Mouse (Mus musculus): ENCODE results near the gene Ube2e2.

GRCm38 (mm10) chr14:18555287-18555686 lies 338.8 kb downstream of the Ube2e2 start:
- TF ChIP-seq POLR2A (IDR thresholded peaks at IDR 0.05; ENCODE audit: insufficient read length, low read depth) (no peak), USF1 (IDR thresholded peaks at IDR 0.05; ENCODE audit: low read depth) (no peak), TCF12 (IDR thresholded peaks at IDR 0.05; ENCODE audit: insufficient read depth, poor library complexity, severe bottlenecking) (no peak), TCF3 (IDR thresholded peaks at IDR 0.05; ENCODE audit: insufficient read length, low read depth) (no peak), E2F4 (IDR thresholded peaks at IDR 0.05; ENCODE audit: insufficient read depth) (no peak), CEBPB (IDR thresholded peaks at IDR 0.05; ENCODE audit: insufficient read depth, poor library complexity, severe bottlenecking) (no peak), MYOG (IDR thresholded peaks at IDR 0.05; ENCODE audit: control insufficient read depth in 1 of 3, insufficient read depth in 1 of 3, insufficient read length in 2 of 3, low read depth in 2 of 3) (no peak), MYOD1 (IDR thresholded peaks at IDR 0.05; ENCODE audit: control insufficient read depth in 1 of 3, insufficient read length in 2 of 3, low read depth in 2 of 3) (no peak), REST (IDR thresholded peaks at IDR 0.05; ENCODE audit: insufficient read depth, insufficient read length) (no peak), SRF (IDR thresholded peaks at IDR 0.05; ENCODE audit: control insufficient read depth, insufficient read length, low read depth) (no peak), MAX (IDR thresholded peaks at IDR 0.05; ENCODE audit: low read depth) (no peak)
